Mouse (Mus musculus) embryonic fibroblast, embryonic 13.5 days (primary cell): ENCODE data around the gene Herpud2. TPM values are rescaled to one million over a fixed set of nuclear protein-coding genes. Genes with fewer than 3 reads are reported as not detected.

ENCODE experiments used
- H3K27ac ChIP-seq: 2 replicates; pipeline ENCODE4 v1.5.1; 2012; ENCODE audit warnings: low read length, control low read depth, inconsistent platforms; ENCODE audit not compliant: insufficient read depth
- H3K4me1 ChIP-seq: 2 replicates; pipeline ENCODE4 v1.6.1; 2011; ENCODE audit warnings: low read length; ENCODE audit not compliant: control insufficient read depth, insufficient read depth
- H3K4me3 ChIP-seq: 2 replicates; pipeline ENCODE4 v1.5.1; 2011; ENCODE audit warnings: mild to moderate bottlenecking, control low read depth, low read length; ENCODE audit not compliant: insufficient read depth
- CTCF ChIP-seq: IDR thresholded peaks from 2 replicates; pipeline ENCODE4 v1.5.1; 2011; ENCODE audit warnings: mild to moderate bottlenecking, control low read depth, low read length, moderate library complexity, borderline replicate concordance; ENCODE audit not compliant: insufficient read depth
- POLR2A ChIP-seq: IDR thresholded peaks from 2 replicates; pipeline ENCODE4 v1.6.1; 2011; ENCODE audit warnings: low read depth, mild to moderate bottlenecking, control low read depth, low read length, moderate library complexity
- polyA plus RNA-seq: library from polyadenylated mRNA; stranded (reverse); fragments of >200 nt; gene quantifications from 2 replicates; pipeline ENCODE4 v1.2.4, GENCODE M21; 2011; ENCODE audit warnings: low read depth; ENCODE audit not compliant: missing spikeins, insufficient read length

Gene Herpud2
- polyA plus RNA-seq, 1 experiment = 62.1 TPM

GRCm38 (mm10) chr9:25176562-25176961 lies 24.9 kb upstream of the Herpud2 start:
- H3K4me3 ChIP-seq = no peak overlapping the region
- peaks cover 3% of the 10 kb centered on the region; the same call in 1 of the 2 replicates for H3K4me1 ChIP-seq
- H3K27ac ChIP-seq = peak overlapping the region; percentile 29; the same call in 1 of the 2 replicates
- TF ChIP-seq CTCF = no peak
- no peak for TF ChIP-seq POLR2A

- H3K27ac ChIP-seq = no peak overlapping the region
- no peak overlapping the region for H3K4me3 ChIP-seq
- no peak for TF ChIP-seq CTCF
- TF ChIP-seq POLR2A = no peak
- H3K4me1 ChIP-seq = peaks cover 3% of the 10 kb centered on the region; the same call in 1 of the 2 replicates
Measured at GRCm38 (mm10) chr9:25175978-25176377, 24.4 kb upstream of the Herpud2 start.

- peak overlapping the region; percentile 55 for H3K27ac ChIP-seq
- H3K4me1 ChIP-seq = peaks cover 3% of the 10 kb centered on the region; the same call in 1 of the 2 replicates
- TF ChIP-seq POLR2A = no peak
- TF ChIP-seq CTCF = no peak
- no peak overlapping the region for H3K4me3 ChIP-seq
Measured at GRCm38 (mm10) chr9:25175039-25175442, 23.4 kb upstream of the Herpud2 start.

- no peak overlapping the region for H3K4me3 ChIP-seq
Measured at GRCm38 (mm10) chr9:25174614-25175013, 23.0 kb upstream of the Herpud2 start.

GRCm38 (mm10) chr9:25173171-25173570 lies 21.6 kb upstream of the Herpud2 start:
- H3K4me1 ChIP-seq = peaks cover 3% of the 10 kb centered on the region; the same call in 1 of the 2 replicates
- H3K27ac ChIP-seq = no peak overlapping the region
- no peak overlapping the region for H3K4me3 ChIP-seq
- no peak for TF ChIP-seq CTCF
- no peak for TF ChIP-seq POLR2A

More at GRCm38 (mm10) chr9:25174614-25175013, 23.0 kb upstream of the Herpud2 start:
- TF ChIP-seq CTCF = no peak
- no peak for TF ChIP-seq POLR2A
- Histone ChIP-seq H3K4me1 (peaks cover 3% of the 10 kb centered on the region; the same call in 1 of the 2 replicates), H3K27ac (peak overlapping the region; percentile 55)

GRCm38 (mm10) chr9:25169626-25170025 lies 18.0 kb upstream of the Herpud2 start:
- no peaks in the 10 kb centered on the region for H3K4me1 ChIP-seq
- H3K27ac ChIP-seq = peak overlapping the region; percentile 14; the same call in 1 of the 2 replicates
- H3K4me3 ChIP-seq = no peak overlapping the region
- no peak for TF ChIP-seq CTCF
- TF ChIP-seq POLR2A = no peak

- Histone ChIP-seq H3K27ac (no peak overlapping the region), H3K4me1 (no peaks in the 10 kb centered on the region), H3K4me3 (no peak overlapping the region)
- TF ChIP-seq POLR2A = no peak
- TF ChIP-seq CTCF = peak; percentile 88; the same call in 1 of the 2 replicates
Measured at GRCm38 (mm10) chr9:25167458-25168084, 16.0 kb upstream of the Herpud2 start.

GRCm38 (mm10) chr9:25158218-25158617 lies 6.6 kb upstream of the Herpud2 start:
- TF ChIP-seq POLR2A = no peak
- TF ChIP-seq CTCF = no peak
- Histone ChIP-seq H3K4me1 (no peaks in the 10 kb centered on the region), H3K27ac (no peak overlapping the region), H3K4me3 (no peak overlapping the region)

- TF ChIP-seq POLR2A (no peak), CTCF (no peak)
- Histone ChIP-seq H3K27ac (no peak overlapping the region), H3K4me1 (no peaks in the 10 kb centered on the region), H3K4me3 (no peak overlapping the region)
Measured at GRCm38 (mm10) chr9:25156377-25156776, 4.8 kb upstream of the Herpud2 start.

- TF ChIP-seq CTCF (no peak), POLR2A (no peak)
- peak overlapping the region; percentile 97 for H3K27ac ChIP-seq
- no peak overlapping the region for H3K4me3 ChIP-seq
- no peaks in the 10 kb centered on the region; the same call in 1 of the 2 replicates for H3K4me1 ChIP-seq
Measured at GRCm38 (mm10) chr9:25153066-25153465, 1.4 kb upstream of the Herpud2 start.
